Comparison of ENCODE assay signal across 10 mouse cellular contexts in genomic region chr1:193242238-193242637, GRCm38 (mm10). TPM values are rescaled to one million over a fixed set of nuclear protein-coding genes. Genes with fewer than 3 reads are reported as not detected.
DNase-seq lines count a peak whose midpoint lies in the region; ATAC-seq and TF ChIP-seq lines count a peak whose summit lies in the region.
"Had no signal": no experiment of that assay in that cellular context is flagged by ENCODE, and none has a peak within 500 bp of the region (broad histone marks: within the 10 kb centered on the region; RNA-seq: fewer than 3 reads in every experiment).

No protein-coding gene starts in this region.

- H3K27me3 ChIP-seq in hindbrain, embryonic 13.5 days: no peaks in the 10 kb centered on the region
- H3K27me3 ChIP-seq: embryonic facial prominence, embryonic 15.5 days had no signal

- no peak overlapping the region for H3K27ac ChIP-seq in left cerebral cortex, adult 2 months
- H3K27ac ChIP-seq in hindbrain, embryonic 13.5 days: no peak overlapping the region
- H3K27ac ChIP-seq: embryonic facial prominence, embryonic 15.5 days had no signal

- H3K4me3 ChIP-seq in left cerebral cortex, adult 2 months: no peak overlapping the region
- H3K4me3 ChIP-seq in hindbrain, embryonic 13.5 days: no peak overlapping the region
- H3K4me3 ChIP-seq: embryonic facial prominence, embryonic 15.5 days had no signal

- no peak overlapping the region for H3K9ac ChIP-seq in hindbrain, embryonic 13.5 days
- H3K9ac ChIP-seq: embryonic facial prominence, embryonic 15.5 days had no signal

- no peaks in the 10 kb centered on the region for H3K9me3 ChIP-seq in hindbrain, embryonic 13.5 days
- H3K9me3 ChIP-seq: embryonic facial prominence, embryonic 15.5 days; G1E had no signal

- H3K4me1 ChIP-seq in hindbrain, embryonic 13.5 days (replicated peaks): no peaks in the 10 kb centered on the region

- intact Hi-C loops in left cerebral cortex, adult 2 months (cut with DNase I): no loop called here

- no peaks in the 10 kb centered on the region for H3K36me3 ChIP-seq in hindbrain, embryonic 13.5 days
- H3K36me3 ChIP-seq: embryonic facial prominence, embryonic 15.5 days; G1E had no signal

- H3K4me2 ChIP-seq in hindbrain, embryonic 13.5 days: no peak overlapping the region
- H3K4me2 ChIP-seq: embryonic facial prominence, embryonic 15.5 days had no signal

- DNase-seq in kidney, adult 11 months: peak; percentile 47
- no peak for DNase-seq in kidney, adult 9 months
- DNase-seq in cerebellum, adult 9-10 months: peak; percentile 98
- peak; percentile 70 to 82 for DNase-seq in left cerebral cortex, adult 2 months (ENCODE audit: extremely low spot score in 1 of 2, low spot score in 2 of 2)
- DNase-seq in urinary bladder, postnatal 14 days (ENCODE audit: low spot score): peak; percentile 83

- no peak; the same call in 1 of the 2 replicates for TF ChIP-seq CTCF in left cerebral cortex, adult 2 months (IDR thresholded peaks at IDR 0.05)

- 72% methylated on average over 8 of the region's 8 CpGs for WGBS in hindbrain, embryonic 13.5 days

- peak; percentile 92 for ATAC-seq in granulocyte monocyte progenitor cell, adult 5-6 weeks (replicated peaks; ENCODE audit: poor library complexity, severe bottlenecking)
- peak; percentile 91 for ATAC-seq in megakaryocyte, adult 5-6 weeks (ENCODE audit: poor library complexity, severe bottlenecking)
- no peak for ATAC-seq in hindbrain, embryonic 13.5 days (ENCODE audit: low FRiP score)

RNA-seq across cellular contexts. Expression of gene Hsd11b1, which starts 21.6 kb away (rescaled TPM):
- total RNA-seq in granulocyte monocyte progenitor cell, adult 5-6 weeks (2014; fragmentation: Nextera tagmentation): 19.3 and 43.7 TPM in 2 replicates
- 27.4 and 31.4 TPM in 2 replicates for total RNA-seq in granulocyte monocyte progenitor cell, adult 5-6 weeks (2017)
- 10 to 100 TPM; 17.4 to 18.1 TPM for total RNA-seq in left cerebral cortex, adult 2 months (2021)
- 77.6 and 78.5 TPM in 2 replicates for total RNA-seq in megakaryocyte, adult 5-6 weeks (2015)
- total RNA-seq in megakaryocyte, adult 5-6 weeks (2017): 36.9 and 44.9 TPM in 2 replicates
- not detected in 2 replicates for polyA plus RNA-seq in hindbrain, embryonic 13.5 days (2015; fragmentation: Nextera tagmentation; extraction: Ambion mirVana)
- polyA plus RNA-seq: G1E had no signal

RNA-seq across cellular contexts. Expression of gene G0s2, which starts 30.8 kb away (rescaled TPM):
- total RNA-seq in granulocyte monocyte progenitor cell, adult 5-6 weeks (2014; fragmentation: Nextera tagmentation): 1.8 and 2.3 TPM in 2 replicates
- total RNA-seq in granulocyte monocyte progenitor cell, adult 5-6 weeks (2017): 7.5 and 20.4 TPM in 2 replicates
- 1 to 10 TPM; 6.0 to 7.3 TPM for total RNA-seq in left cerebral cortex, adult 2 months (2021)
- 31.0 and 35.4 TPM in 2 replicates for total RNA-seq in megakaryocyte, adult 5-6 weeks (2015)
- total RNA-seq in megakaryocyte, adult 5-6 weeks (2017): 40.3 and 46.3 TPM in 2 replicates
- polyA plus RNA-seq in hindbrain, embryonic 13.5 days (2015; fragmentation: Nextera tagmentation; extraction: Ambion mirVana): 6.2 and 6.5 TPM in 2 replicates
- total RNA-seq: G1E had no signal
- polyA plus RNA-seq: G1E had no signal

RNA-seq across cellular contexts. Expression of gene Lamb3, which starts 34.7 kb away (rescaled TPM):
- 6.7 and 8.8 TPM in 2 replicates for total RNA-seq in granulocyte monocyte progenitor cell, adult 5-6 weeks (2014; fragmentation: Nextera tagmentation)
- total RNA-seq in granulocyte monocyte progenitor cell, adult 5-6 weeks (2017): 2.9 and 3.2 TPM in 2 replicates
- 1 to 10 TPM in 1 of 2 experiments, under 1 TPM in 1; 0.97 to 1.1 TPM for total RNA-seq in left cerebral cortex, adult 2 months (2021)
- total RNA-seq in megakaryocyte, adult 5-6 weeks (2015): 2.2 and 3.4 TPM in 2 replicates
- total RNA-seq in megakaryocyte, adult 5-6 weeks (2017): 2.5 and 6.5 TPM in 2 replicates
- polyA plus RNA-seq in hindbrain, embryonic 13.5 days (2015; fragmentation: Nextera tagmentation; extraction: Ambion mirVana): 0.18 and 0.73 TPM in 2 replicates

RNA-seq across cellular contexts. Expression of gene Traf3ip3, which starts 40.7 kb away (rescaled TPM):
- 77.4 and 94.9 TPM in 2 replicates for total RNA-seq in granulocyte monocyte progenitor cell, adult 5-6 weeks (2014; fragmentation: Nextera tagmentation)
- total RNA-seq in granulocyte monocyte progenitor cell, adult 5-6 weeks (2017): 61.3 and 96.4 TPM in 2 replicates
- 1 to 10 TPM; 1.2 to 1.8 TPM for total RNA-seq in left cerebral cortex, adult 2 months (2021)
- 86.6 and 94.4 TPM in 2 replicates for total RNA-seq in megakaryocyte, adult 5-6 weeks (2015)
- total RNA-seq in megakaryocyte, adult 5-6 weeks (2017): 141 and 142 TPM in 2 replicates
- polyA plus RNA-seq in hindbrain, embryonic 13.5 days (2015; fragmentation: Nextera tagmentation; extraction: Ambion mirVana): 2.1 and 2.8 TPM in 2 replicates
